Mouse (Mus musculus): ENCODE measurements at regions not wholly inside any gene's neighbourhood (a gene's known extent, or its start where the extent isn't known, plus 50 kb on each side); places are given as distances from the start of the nearest gene placed in this dataset.

- Histone ChIP-seq H3K9me3 (replicated peaks; ENCODE audit: control insufficient read depth, low read length, poor library complexity, severe bottlenecking) (no peaks in the 10 kb centered on the region), H3K36me3 (ENCODE audit: control insufficient read depth, insufficient read depth, low read length) (no peaks in the 10 kb centered on the region), H3K4me3 (ENCODE audit: low read depth, low read length) (no peak overlapping the region), H3K27me3 (ENCODE audit: control insufficient read depth, insufficient read depth, low read depth, low read length) (no peaks in the 10 kb centered on the region), H3K9ac (ENCODE audit: low read depth, low read length) (no peak overlapping the region), H3K4me1 (ENCODE audit: control insufficient read depth, insufficient read depth, low read length) (peaks cover 5% of the 10 kb centered on the region), H3K4me2 (ENCODE audit: low read length) (no peak overlapping the region), H3K27ac (ENCODE audit: low read length) (no peak overlapping the region)
- no peak for ATAC-seq
- WGBS: 90% methylated on average over 6 of the region's 6 CpGs
Observed at GRCm38 (mm10) chr14:101382838-101383237, 182.7 kb upstream of the Prr30 start.

- Histone ChIP-seq H3K4me3 (ENCODE audit: low read depth, low read length) (no peak overlapping the region), H3K36me3 (ENCODE audit: control insufficient read depth, insufficient read depth, low read length) (no peaks in the 10 kb centered on the region), H3K27me3 (ENCODE audit: control insufficient read depth, insufficient read depth, low read depth, low read length) (no peaks in the 10 kb centered on the region), H3K9ac (ENCODE audit: low read depth, low read length) (no peak overlapping the region), H3K4me1 (ENCODE audit: control insufficient read depth, insufficient read depth, low read length) (peaks cover 5% of the 10 kb centered on the region), H3K9me3 (replicated peaks; ENCODE audit: control insufficient read depth, low read length, poor library complexity, severe bottlenecking) (no peaks in the 10 kb centered on the region), H3K4me2 (ENCODE audit: low read length) (no peak overlapping the region), H3K27ac (ENCODE audit: low read length) (no peak overlapping the region)
- no peak for ATAC-seq
- 69% methylated on average over 2 of the region's 2 CpGs for WGBS
Observed at GRCm38 (mm10) chr14:101381943-101382342, 181.8 kb upstream of the Prr30 start.

- H3K4me3 ChIP-seq (ENCODE audit: low read depth, low read length): no peak overlapping the region
- H3K36me3 ChIP-seq (ENCODE audit: control insufficient read depth, insufficient read depth, low read length): no peaks in the 10 kb centered on the region
- H3K27me3 ChIP-seq (ENCODE audit: control insufficient read depth, insufficient read depth, low read depth, low read length): no peaks in the 10 kb centered on the region
- no peak overlapping the region for H3K27ac ChIP-seq (ENCODE audit: low read length)
- peak; percentile 57 for ATAC-seq
- peak overlapping the region; percentile 47; the same call in 1 of the 2 replicates for H3K4me2 ChIP-seq (ENCODE audit: low read length)
- H3K4me1 ChIP-seq (ENCODE audit: control insufficient read depth, insufficient read depth, low read length): peaks cover 7% of the 10 kb centered on the region
- 0 out of 2 replicates have a peak overlapping the region, but pooled peaks have one; percentile 26 for H3K9ac ChIP-seq (ENCODE audit: low read depth, low read length)
- 46% methylated on average over 4 of the region's 4 CpGs for WGBS
- H3K9me3 ChIP-seq (replicated peaks; ENCODE audit: control insufficient read depth, low read length, poor library complexity, severe bottlenecking): no peaks in the 10 kb centered on the region
Observed at GRCm38 (mm10) chr14:101379663-101380006, 179.5 kb upstream of the Prr30 start.

GRCm38 (mm10) chr14:101378965-101379662 lies 179.0 kb upstream of the Prr30 start:
- Histone ChIP-seq H3K4me2 (ENCODE audit: low read length) (peak overlapping the region; percentile 47), H3K27ac (ENCODE audit: low read length) (peak overlapping the region; percentile 44), H3K36me3 (ENCODE audit: control insufficient read depth, insufficient read depth, low read length) (no peaks in the 10 kb centered on the region), H3K9ac (ENCODE audit: low read depth, low read length) (peak overlapping the region; percentile 50), H3K4me3 (ENCODE audit: low read depth, low read length) (peak overlapping the region; percentile 11; the same call in 1 of the 2 replicates), H3K27me3 (ENCODE audit: control insufficient read depth, insufficient read depth, low read depth, low read length) (no peaks in the 10 kb centered on the region), H3K4me1 (ENCODE audit: control insufficient read depth, insufficient read depth, low read length) (peaks cover 7% of the 10 kb centered on the region), H3K9me3 (replicated peaks; ENCODE audit: control insufficient read depth, low read length, poor library complexity, severe bottlenecking) (no peaks in the 10 kb centered on the region)
- WGBS: 17% methylated on average over 21 of the region's 21 CpGs
- ATAC-seq: peak; percentile 94

GRCm38 (mm10) chr14:101378545-101378944 lies 178.4 kb upstream of the Prr30 start:
- peak; percentile 67 for ATAC-seq
- Histone ChIP-seq H3K36me3 (ENCODE audit: control insufficient read depth, insufficient read depth, low read length) (no peaks in the 10 kb centered on the region), H3K27me3 (ENCODE audit: control insufficient read depth, insufficient read depth, low read depth, low read length) (no peaks in the 10 kb centered on the region), H3K4me3 (ENCODE audit: low read depth, low read length) (no peak overlapping the region), H3K27ac (ENCODE audit: low read length) (no peak overlapping the region), H3K4me2 (ENCODE audit: low read length) (peak overlapping the region; percentile 47), H3K9ac (ENCODE audit: low read depth, low read length) (no peak overlapping the region), H3K4me1 (ENCODE audit: control insufficient read depth, insufficient read depth, low read length) (peaks cover 7% of the 10 kb centered on the region), H3K9me3 (replicated peaks; ENCODE audit: control insufficient read depth, low read length, poor library complexity, severe bottlenecking) (no peaks in the 10 kb centered on the region)
- WGBS: 31% methylated on average over 8 of the region's 8 CpGs

GRCm38 (mm10) chr14:101376690-101377089 lies 176.6 kb upstream of the Prr30 start:
- Histone ChIP-seq H3K9ac (ENCODE audit: low read depth, low read length) (no peak overlapping the region), H3K27ac (ENCODE audit: low read length) (no peak overlapping the region), H3K4me1 (ENCODE audit: control insufficient read depth, insufficient read depth, low read length) (peaks cover 7% of the 10 kb centered on the region), H3K27me3 (ENCODE audit: control insufficient read depth, insufficient read depth, low read depth, low read length) (no peaks in the 10 kb centered on the region), H3K9me3 (replicated peaks; ENCODE audit: control insufficient read depth, low read length, poor library complexity, severe bottlenecking) (no peaks in the 10 kb centered on the region), H3K4me3 (ENCODE audit: low read depth, low read length) (no peak overlapping the region), H3K36me3 (ENCODE audit: control insufficient read depth, insufficient read depth, low read length) (no peaks in the 10 kb centered on the region), H3K4me2 (ENCODE audit: low read length) (no peak overlapping the region)
- 100% methylated on average over 1 of the region's 1 CpGs for WGBS
- no peak for ATAC-seq

- ATAC-seq: no peak
- WGBS: 44% methylated on average over 6 of the region's 6 CpGs
Observed at GRCm38 (mm10) chr14:101375833-101376232, 175.7 kb upstream of the Prr30 start.

GRCm38 (mm10) chr14:101373864-101374263 lies 173.7 kb upstream of the Prr30 start:
- H3K4me1 ChIP-seq (ENCODE audit: control insufficient read depth, insufficient read depth, low read length): peaks cover 7% of the 10 kb centered on the region
- ATAC-seq: no peak
- WGBS: 96% methylated on average over 4 of the region's 4 CpGs
- no peaks in the 10 kb centered on the region for H3K27me3 ChIP-seq (ENCODE audit: control insufficient read depth, insufficient read depth, low read depth, low read length)
- no peaks in the 10 kb centered on the region for H3K36me3 ChIP-seq (ENCODE audit: control insufficient read depth, insufficient read depth, low read length)
- no peak overlapping the region for H3K9ac ChIP-seq (ENCODE audit: low read depth, low read length)
- H3K9me3 ChIP-seq (replicated peaks; ENCODE audit: control insufficient read depth, low read length, poor library complexity, severe bottlenecking): no peaks in the 10 kb centered on the region
- no peak overlapping the region for H3K27ac ChIP-seq (ENCODE audit: low read length)
- H3K4me3 ChIP-seq (ENCODE audit: low read depth, low read length): no peak overlapping the region
- no peak overlapping the region for H3K4me2 ChIP-seq (ENCODE audit: low read length)

More at GRCm38 (mm10) chr14:101375833-101376232, 175.7 kb upstream of the Prr30 start:
- Histone ChIP-seq H3K9me3 (replicated peaks; ENCODE audit: control insufficient read depth, low read length, poor library complexity, severe bottlenecking) (no peaks in the 10 kb centered on the region), H3K4me1 (ENCODE audit: control insufficient read depth, insufficient read depth, low read length) (peaks cover 7% of the 10 kb centered on the region), H3K27ac (ENCODE audit: low read length) (no peak overlapping the region), H3K27me3 (ENCODE audit: control insufficient read depth, insufficient read depth, low read depth, low read length) (no peaks in the 10 kb centered on the region), H3K9ac (ENCODE audit: low read depth, low read length) (no peak overlapping the region), H3K4me2 (ENCODE audit: low read length) (no peak overlapping the region), H3K4me3 (ENCODE audit: low read depth, low read length) (no peak overlapping the region), H3K36me3 (ENCODE audit: control insufficient read depth, insufficient read depth, low read length) (no peaks in the 10 kb centered on the region)

- ATAC-seq: no peak
- Histone ChIP-seq H3K27ac (ENCODE audit: low read length) (no peak overlapping the region), H3K9ac (ENCODE audit: low read depth, low read length) (no peak overlapping the region), H3K9me3 (replicated peaks; ENCODE audit: control insufficient read depth, low read length, poor library complexity, severe bottlenecking) (no peaks in the 10 kb centered on the region), H3K4me1 (ENCODE audit: control insufficient read depth, insufficient read depth, low read length) (no peaks in the 10 kb centered on the region), H3K27me3 (ENCODE audit: control insufficient read depth, insufficient read depth, low read depth, low read length) (no peaks in the 10 kb centered on the region), H3K36me3 (ENCODE audit: control insufficient read depth, insufficient read depth, low read length) (no peaks in the 10 kb centered on the region), H3K4me2 (ENCODE audit: low read length) (no peak overlapping the region), H3K4me3 (ENCODE audit: low read depth, low read length) (no peak overlapping the region)
- 81% methylated on average over 2 of the region's 2 CpGs for WGBS
Observed at GRCm38 (mm10) chr14:101359860-101360259, 159.7 kb upstream of the Prr30 start.
